Mouse (Mus musculus): ENCODE measurements around the gene Tbx10. TPM values are rescaled to one million over a fixed set of nuclear protein-coding genes. Genes with fewer than 3 reads are reported as not detected.
"Not testable (repeated sequence)": the region's sequence is repeated elsewhere in the genome, so short reads cannot be mapped to it uniquely, and the experiment has no call there.

The Tbx10 gene
- total RNA-seq, 2 experiments from 2014 or later: not detected

DNA sequence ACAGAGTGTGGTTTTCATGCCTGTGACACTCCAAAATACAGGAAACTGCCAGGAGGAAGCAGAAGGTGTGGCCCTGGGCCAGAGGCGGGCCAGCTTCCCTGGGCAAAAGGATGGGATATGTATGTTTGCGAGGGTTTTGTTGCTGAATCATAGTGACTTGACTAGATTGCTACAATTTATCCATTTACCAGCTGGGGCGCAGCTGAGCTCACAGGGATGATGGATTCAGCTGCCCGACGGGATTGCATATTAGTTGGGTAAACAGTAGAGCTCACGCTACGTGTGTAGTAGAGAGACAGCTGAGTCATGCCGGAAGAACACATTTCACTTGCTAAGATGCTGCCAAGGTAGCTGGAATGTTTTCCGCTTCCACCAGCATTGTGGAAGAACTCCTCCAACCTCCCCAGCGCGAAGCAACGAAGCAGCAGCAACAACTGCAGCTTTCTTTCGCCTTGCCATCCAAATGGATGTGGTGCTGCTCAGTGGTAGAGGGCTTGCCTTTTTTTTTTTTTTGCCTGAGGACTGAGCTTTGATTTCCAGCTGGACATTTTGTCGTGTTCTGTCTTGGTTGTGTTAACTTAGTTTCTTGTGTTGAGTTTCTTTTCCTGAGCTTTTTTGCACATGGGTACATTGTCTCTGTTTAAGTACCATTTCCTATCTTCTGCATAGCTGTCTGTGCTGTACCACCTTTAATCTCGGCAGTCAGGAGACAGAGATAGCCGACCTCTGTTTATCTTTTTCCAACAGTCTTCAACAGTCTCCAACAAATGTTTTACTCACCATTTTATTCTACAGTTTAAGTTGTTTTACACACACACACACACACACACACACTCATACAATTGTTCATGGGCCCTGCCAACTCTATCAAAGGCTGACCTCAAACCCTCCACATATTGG, 53.7 kb downstream of the Tbx10 start, which contains the start of gene Gstp2:
Gene Gstp2, minus strand, starts transcription at position 58 of the 900 bp plus-strand sequence.
- peak; percentile 62 for DNase-seq

DNA sequence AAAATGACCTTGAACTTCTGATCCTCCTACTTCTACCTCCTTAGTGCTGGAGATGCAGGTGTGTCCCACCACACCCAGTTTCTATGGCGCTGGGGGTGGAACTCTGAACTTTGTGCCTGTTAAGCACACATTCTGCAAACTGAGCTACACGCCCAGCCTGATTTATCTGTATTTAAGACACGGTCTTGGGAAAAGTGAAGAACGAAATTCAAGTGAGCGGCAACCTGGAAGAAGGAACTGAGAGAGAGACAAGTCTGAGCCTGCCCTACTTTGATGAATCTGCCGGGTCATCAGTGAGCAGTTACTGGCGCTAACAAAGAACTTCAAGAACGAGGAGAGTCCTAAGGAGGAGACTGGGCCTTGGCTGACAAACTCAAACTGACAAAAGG, 54.3 kb downstream of the Tbx10 start:
- DNase-seq: no peak

DNA sequence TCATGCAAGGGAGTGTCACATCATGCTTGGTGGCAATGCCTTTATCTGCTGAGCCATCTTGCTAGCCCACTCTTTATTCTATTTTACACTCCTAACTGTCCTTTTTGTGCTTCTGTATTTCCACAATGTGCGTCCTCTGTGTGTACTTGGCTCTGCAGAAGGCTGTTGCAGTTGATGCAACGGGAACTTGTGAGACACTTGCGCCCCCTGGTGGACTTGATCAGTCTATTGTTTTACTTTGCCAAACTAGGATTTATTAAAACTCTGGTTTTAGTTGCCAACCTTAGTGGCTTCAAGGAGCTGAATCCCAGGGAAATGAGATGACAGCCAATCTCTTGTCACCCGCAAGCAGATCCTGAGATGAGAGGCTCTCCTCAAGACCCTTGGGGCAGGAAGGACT, 55.3 kb downstream of the Tbx10 start:
- DNase-seq: peak; percentile 88

DNA sequence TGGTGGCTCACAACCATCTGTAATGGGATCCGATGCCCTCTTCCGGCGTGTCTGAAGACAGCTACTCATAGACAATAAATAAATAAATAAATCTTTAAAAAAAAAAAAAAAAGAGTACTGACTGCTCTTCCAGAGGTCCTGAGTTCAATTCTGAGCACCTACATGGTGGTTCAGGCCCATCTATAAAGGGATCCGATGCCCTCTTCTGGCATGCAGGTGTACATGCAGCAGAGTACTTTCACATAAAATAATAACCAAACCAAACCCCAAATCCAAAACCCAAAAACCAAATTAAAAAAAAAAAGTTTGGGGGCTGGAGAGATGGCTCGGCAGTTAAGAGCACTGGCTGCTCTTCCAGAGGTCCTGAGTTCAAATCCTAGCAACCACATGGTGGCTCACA, 56.5 kb downstream of the Tbx10 start:
- not testable (repeated sequence) for DNase-seq

Other genes starting within 250 kb of the Tbx10 start
- 10 to 100 TPM; 25.0 to 32.5 TPM for gene Kmt5b, start 225.3 kb upstream of the Tbx10 start, total RNA-seq (2021)
- 1 to 10 TPM; 6.0 to 7.0 TPM for gene Chka, start 141.0 kb upstream of the Tbx10 start, total RNA-seq (2021)
- 10 to 100 TPM; 13.6 to 31.1 TPM for gene Tcirg1, start 85.6 kb upstream of the Tbx10 start, total RNA-seq (2021)
- 100 to 1,000 TPM; 181 to 205 TPM for gene Ndufs8, start 80.0 kb upstream of the Tbx10 start, total RNA-seq (2021)
- gene Aldh3b1, start 62.9 kb upstream of the Tbx10 start, total RNA-seq (2021): 1 to 10 TPM; 4.2 to 5.7 TPM
- gene Unc93b1, start 57.6 kb upstream of the Tbx10 start, total RNA-seq (2021): 10 to 100 TPM; 19.6 to 20.1 TPM
- gene Aldh3b3, start 34.1 kb upstream of the Tbx10 start, total RNA-seq (2021): not detected
- gene Aldh3b2, start 20.4 kb upstream of the Tbx10 start, total RNA-seq (2021): 1 to 10 TPM in 1 of 2 experiments, under 1 TPM in 1; 0.63 to 1.0 TPM
- 1 to 10 TPM; 4.8 to 5.3 TPM for gene Acy3, start 6.2 kb upstream of the Tbx10 start, total RNA-seq (2021)
- 10 to 100 TPM; 18.3 to 20.2 TPM for gene Nudt8, start 7.8 kb downstream of the Tbx10 start, total RNA-seq (2021)
- under 1 TPM; 0.23 to 0.47 TPM for gene Gm49405, start 7.9 kb downstream of the Tbx10 start, total RNA-seq (2021)
- gene Doc2g, start 10.6 kb downstream of the Tbx10 start, total RNA-seq (2021): 1 to 10 TPM in 1 of 2 experiments, under 1 TPM in 1; 0.66 to 1.2 TPM
- gene Ndufv1, start 20.1 kb downstream of the Tbx10 start, total RNA-seq (2021): 100 to 1,000 TPM; 297 to 355 TPM
- gene Gstp1, start 45.2 kb downstream of the Tbx10 start, total RNA-seq (2021): 100 to 1,000 TPM; 220 to 231 TPM
- 10 to 100 TPM; 61.6 to 63.6 TPM for gene Gstp2, start 53.3 kb downstream of the Tbx10 start, total RNA-seq (2021)
- gene Gstp3, start 66.8 kb downstream of the Tbx10 start, total RNA-seq (2021): under 1 TPM in 1 of 2 experiments, not detected in 1; 0.79 TPM
- gene Cabp2, start 88.8 kb downstream of the Tbx10 start, total RNA-seq (2021): not detected
- 10 to 100 TPM; 18.1 to 18.2 TPM for gene Cdk2ap2, start 104.4 kb downstream of the Tbx10 start, total RNA-seq (2021)
- gene Pitpnm1, start 107.2 kb downstream of the Tbx10 start, total RNA-seq (2021): 1 to 10 TPM; 4.2 to 5.5 TPM
- 10 to 100 TPM; 46.5 to 47.1 TPM for gene Aip, start 133.1 kb downstream of the Tbx10 start, total RNA-seq (2021)
- gene Gpr152, start 147.0 kb downstream of the Tbx10 start, total RNA-seq (2021): not detected
- gene Cabp4, start 151.3 kb downstream of the Tbx10 start, total RNA-seq (2021): not detected
- gene Coro1b, start 155.9 kb downstream of the Tbx10 start, total RNA-seq (2021): 10 to 100 TPM; 41.1 to 48.6 TPM
- gene Ptprcap, start 160.9 kb downstream of the Tbx10 start, total RNA-seq (2021): 1 to 10 TPM in 1 of 2 experiments, under 1 TPM in 1; 0.49 to 2.0 TPM
- gene Rps6kb2, start 170.6 kb downstream of the Tbx10 start, total RNA-seq (2021): 10 to 100 TPM; 25.3 to 30.9 TPM
- gene Carns1, start 182.7 kb downstream of the Tbx10 start, total RNA-seq (2021): 10 to 100 TPM; 33.1 to 47.1 TPM
- 1 to 10 TPM; 3.2 to 3.8 TPM for gene Tbc1d10c, start 198.5 kb downstream of the Tbx10 start, total RNA-seq (2021)
- gene Ppp1ca, start 199.3 kb downstream of the Tbx10 start, total RNA-seq (2021): 100 to 1,000 TPM; 339 to 348 TPM
- 1 to 10 TPM; 4.1 to 6.0 TPM for gene Rad9a, start 208.9 kb downstream of the Tbx10 start, total RNA-seq (2021)
- gene Clcf1, start 221.5 kb downstream of the Tbx10 start, total RNA-seq (2021): 1 to 10 TPM in 1 of 2 experiments, under 1 TPM in 1; 0.47 to 2.2 TPM
- gene AC109138.7, start 221.6 kb downstream of the Tbx10 start, total RNA-seq (2021): not detected
- gene Pold4, start 239.1 kb downstream of the Tbx10 start, total RNA-seq (2021): 10 to 100 TPM; 26.1 to 31.9 TPM

Data from gastrocnemius, postnatal 10 days (tissue).